Mouse (Mus musculus): ENCODE data around the gene Vmn1r221. TPM values are rescaled to one million over a fixed set of nuclear protein-coding genes. Genes with fewer than 3 reads are reported as not detected.

Vmn1r221 gene
- polyA plus RNA-seq, 1 experiment: not detected

- no peak overlapping the region for H3K4me3 ChIP-seq (ENCODE audit: control insufficient read depth, low read depth, low read length)
- H3K27me3 ChIP-seq (ENCODE audit: control insufficient read depth, insufficient read depth, low read length): no peaks in the 10 kb centered on the region
- no peak for TF ChIP-seq POLR2A (IDR thresholded peaks at IDR 0.05; ENCODE audit: control insufficient read depth, low read depth, low read length)
- no peak for TF ChIP-seq CTCF (IDR thresholded peaks at IDR 0.05; ENCODE audit: control insufficient read depth, insufficient read depth, insufficient replicate concordance, low read depth, low read length)
- H3K4me1 ChIP-seq (ENCODE audit: control insufficient read depth, insufficient read depth, low read length): no peaks in the 10 kb centered on the region; the same call in 1 of the 2 replicates
- H3K27ac ChIP-seq (ENCODE audit: control insufficient read depth, insufficient read depth, low read depth, low read length): no peak overlapping the region
- H3K36me3 ChIP-seq (ENCODE audit: control insufficient read depth, insufficient read depth, low read length): no peaks in the 10 kb centered on the region
Observed at GRCm38 (mm10) chr13:23269681-23270080, 55.8 kb downstream of the Vmn1r221 start.

GRCm38 (mm10) chr13:23270321-23271101 lies 56.6 kb downstream of the Vmn1r221 start:
- H3K36me3 ChIP-seq (ENCODE audit: control insufficient read depth, insufficient read depth, low read length): no peaks in the 10 kb centered on the region
- no peak overlapping the region for H3K27ac ChIP-seq (ENCODE audit: control insufficient read depth, insufficient read depth, low read depth, low read length)
- H3K4me3 ChIP-seq (ENCODE audit: control insufficient read depth, low read depth, low read length): no peak overlapping the region; the same call in 1 of the 2 replicates
- TF ChIP-seq CTCF (IDR thresholded peaks at IDR 0.05; ENCODE audit: control insufficient read depth, insufficient read depth, insufficient replicate concordance, low read depth, low read length): no peak
- TF ChIP-seq POLR2A (IDR thresholded peaks at IDR 0.05; ENCODE audit: control insufficient read depth, low read depth, low read length): no peak
- no peaks in the 10 kb centered on the region for H3K27me3 ChIP-seq (ENCODE audit: control insufficient read depth, insufficient read depth, low read length)
- no peaks in the 10 kb centered on the region; the same call in 1 of the 2 replicates for H3K4me1 ChIP-seq (ENCODE audit: control insufficient read depth, insufficient read depth, low read length)

Other genes starting within 250 kb of the Vmn1r221 start
- not detected in 2 replicates for gene Vmn1r213, start 206.5 kb upstream of the Vmn1r221 start, polyA plus RNA-seq (2012; rRNA removed)
- not detected in 2 replicates for gene Vmn1r214, start 183.7 kb upstream of the Vmn1r221 start, polyA plus RNA-seq (2012; rRNA removed)
- gene Vmn1r215, start 146.1 kb upstream of the Vmn1r221 start, polyA plus RNA-seq (2012; rRNA removed): not detected in 2 replicates
- gene Vmn1r217, start 95.9 kb upstream of the Vmn1r221 start, polyA plus RNA-seq (2012; rRNA removed): not detected in 2 replicates
- not detected in 2 replicates for gene Vmn1r218, start 81.0 kb upstream of the Vmn1r221 start, polyA plus RNA-seq (2012; rRNA removed)
- gene Vmn1r219, start 54.8 kb upstream of the Vmn1r221 start, polyA plus RNA-seq (2012; rRNA removed): not detected in 2 replicates
- gene Vmn1r220, start 26.2 kb upstream of the Vmn1r221 start, polyA plus RNA-seq (2012; rRNA removed): not detected in 2 replicates
- 0.06 TPM in 1 of 2 replicates, not detected in the other for gene Vmn1r222, start 21.8 kb downstream of the Vmn1r221 start, polyA plus RNA-seq (2012; rRNA removed)
- gene Vmn1r223, start 33.0 kb downstream of the Vmn1r221 start, polyA plus RNA-seq (2012; rRNA removed): not detected in 2 replicates
- gene Zfp322a, start 155.1 kb downstream of the Vmn1r221 start, polyA plus RNA-seq (2012; rRNA removed): 1.1 and 1.8 TPM in 2 replicates
- 2.0 TPM in 2 replicates for gene Abt1, start 209.7 kb downstream of the Vmn1r221 start, polyA plus RNA-seq (2012; rRNA removed)

Data from testis, adult 2 months (tissue).